Mouse (Mus musculus) left cerebral cortex, adult 11 months (tissue): ENCODE data around the gene Hist1h1e.

ENCODE experiments used
- DNase-seq: peaks from one replicate; pipeline ENCODE4 v3.0.0; 2022; ENCODE audit warnings: low spot score

The Hist1h1e gene

DNA sequence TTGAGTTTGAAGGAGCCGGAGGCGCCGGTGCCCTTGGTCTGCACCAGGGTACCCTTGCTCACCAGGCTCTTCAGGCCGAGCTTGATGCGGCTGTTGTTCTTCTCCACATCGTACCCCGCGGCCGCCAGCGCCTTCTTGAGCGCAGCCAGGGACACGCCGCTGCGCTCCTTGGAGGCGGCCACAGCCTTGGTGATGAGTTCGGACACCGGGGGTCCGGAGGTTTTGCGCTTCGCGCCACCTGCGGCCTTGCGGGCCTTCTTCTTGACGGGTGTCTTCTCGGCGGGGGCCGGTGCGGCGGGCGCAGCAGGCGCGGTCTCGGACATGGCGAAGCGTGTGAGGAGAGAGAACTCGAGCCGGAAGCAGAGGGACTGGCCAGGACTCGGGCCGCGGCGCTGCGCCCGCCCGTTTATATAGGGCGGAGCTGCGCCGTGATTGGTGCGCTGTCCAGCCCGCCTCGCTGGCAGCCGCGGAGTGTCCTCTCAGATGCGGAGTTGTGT is at the start of gene Hist1h1e:
Gene Hist1h1e (minus strand): TSS at position 384 of the 497 bp plus-strand sequence.
- peak; percentile 77 for DNase-seq

- no peak for DNase-seq
These were observed 40.2 kb upstream of the Hist1h1e start for GRCm38 (mm10) chr13:23662536-23662935.

- no peak for DNase-seq
These were observed 37.4 kb upstream of the Hist1h1e start for GRCm38 (mm10) chr13:23659636-23660366.

- no peak for DNase-seq
These were observed 8.3 kb upstream of the Hist1h1e start for GRCm38 (mm10) chr13:23630653-23631052.

- DNase-seq: no peak
These were observed 598 bp upstream of the Hist1h1e start for GRCm38 (mm10) chr13:23622861-23623450.

DNA sequence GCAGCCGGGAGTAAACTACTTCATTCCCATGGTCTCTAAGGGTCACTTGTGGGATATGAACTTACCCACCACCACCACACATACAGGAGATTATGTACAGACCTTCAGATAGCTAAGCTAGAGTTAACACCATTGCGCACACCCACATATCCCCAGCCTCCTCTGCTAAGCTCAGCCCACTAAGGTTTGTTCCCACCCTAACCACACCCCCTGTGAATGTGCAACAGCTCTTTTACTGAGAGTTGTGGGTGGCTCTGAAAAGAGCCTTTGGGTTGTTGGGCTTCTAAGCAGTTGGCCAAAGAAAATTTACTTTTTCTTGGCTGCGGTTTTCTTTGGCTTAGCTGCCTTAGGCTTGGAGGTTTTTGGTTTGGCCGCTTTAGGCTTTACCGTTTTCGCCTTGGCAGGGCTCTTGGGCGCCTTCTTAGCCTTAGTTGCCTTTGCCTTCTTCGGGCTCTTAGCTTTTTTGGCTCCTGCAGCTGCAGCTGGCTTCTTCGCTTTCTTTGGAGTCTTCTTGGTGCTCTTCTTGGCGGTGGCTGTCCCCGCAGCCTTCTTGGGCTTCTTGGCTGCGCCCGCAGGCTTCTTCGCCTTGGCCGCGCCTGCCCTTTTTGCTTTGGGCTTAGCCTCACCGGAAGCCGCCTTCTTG is 705 bp downstream of the Hist1h1e start:
- peak; percentile 68 for DNase-seq

DNA sequence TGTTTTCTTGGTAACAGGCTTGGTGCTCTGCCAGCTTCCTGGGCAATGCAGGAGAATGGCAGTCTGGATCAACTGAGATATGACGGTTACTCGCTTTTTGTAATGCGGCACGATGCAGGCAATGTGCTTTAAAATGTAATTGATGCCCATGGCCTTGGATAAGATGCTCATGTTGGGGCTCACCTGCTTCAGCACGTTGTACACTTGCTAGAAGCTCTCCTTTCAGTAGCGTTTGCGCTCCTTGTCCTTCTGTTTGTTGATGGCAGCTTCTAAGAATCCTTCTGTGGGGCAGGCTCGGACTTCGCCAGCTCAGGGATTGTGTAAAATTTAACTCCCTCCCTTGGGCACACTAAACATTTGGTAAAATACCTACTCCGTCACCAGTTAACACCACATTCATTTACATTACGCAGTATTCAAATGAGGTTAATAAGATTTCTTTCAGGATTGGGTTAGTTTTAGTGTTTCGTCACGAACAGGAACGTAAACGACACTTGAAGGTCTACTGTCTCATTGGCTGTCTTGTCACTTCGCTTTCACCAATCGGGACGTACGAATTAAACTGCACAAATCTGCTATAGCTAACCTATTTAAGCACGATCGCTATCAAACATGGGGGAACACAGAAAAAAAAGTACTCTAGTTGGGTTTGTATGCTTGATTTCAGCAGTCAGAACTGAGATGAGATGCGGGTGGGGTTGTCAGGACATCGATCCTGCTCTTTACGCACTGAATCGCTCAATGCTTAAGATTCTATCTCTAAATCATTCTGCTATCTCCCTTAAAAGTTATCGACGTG is 1.4 kb downstream of the Hist1h1e start, which contains the start of gene Hist1h2be:
Gene Hist1h2be (minus strand): TSS at position 392 of the 799 bp plus-strand sequence.
- DNase-seq: peak; percentile 78

DNA sequence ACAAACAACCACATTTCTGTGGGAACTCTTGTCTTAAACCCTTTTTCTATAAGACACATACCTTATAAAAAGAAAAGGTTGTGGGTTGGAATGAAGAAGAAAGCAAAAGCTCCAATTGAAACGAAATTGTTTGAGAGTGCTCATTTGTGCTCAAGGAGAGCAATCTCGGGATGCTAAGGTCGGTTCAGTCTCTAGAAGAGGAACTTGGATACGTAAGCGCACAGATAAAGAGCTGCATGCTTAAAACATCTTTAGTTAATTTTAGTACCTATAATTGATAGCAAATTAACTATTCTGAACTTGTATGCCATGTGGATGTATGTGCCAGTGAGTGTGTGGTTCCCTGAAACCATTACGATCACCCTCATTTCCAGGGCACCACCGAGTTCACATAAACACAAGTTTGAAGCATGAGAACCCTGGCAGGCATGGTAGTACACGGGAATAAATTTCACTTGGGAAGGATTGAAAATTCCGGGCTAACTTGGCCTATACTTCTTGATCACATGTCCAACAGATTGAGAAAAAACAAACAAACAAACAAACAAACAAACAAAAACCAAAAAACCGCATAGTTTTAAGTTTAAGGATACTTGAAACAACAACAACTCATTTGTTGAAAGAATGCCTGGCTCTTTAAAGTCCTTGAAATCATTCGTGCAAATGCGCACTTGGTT is 2.2 kb downstream of the Hist1h1e start:
- no peak for DNase-seq

DNA sequence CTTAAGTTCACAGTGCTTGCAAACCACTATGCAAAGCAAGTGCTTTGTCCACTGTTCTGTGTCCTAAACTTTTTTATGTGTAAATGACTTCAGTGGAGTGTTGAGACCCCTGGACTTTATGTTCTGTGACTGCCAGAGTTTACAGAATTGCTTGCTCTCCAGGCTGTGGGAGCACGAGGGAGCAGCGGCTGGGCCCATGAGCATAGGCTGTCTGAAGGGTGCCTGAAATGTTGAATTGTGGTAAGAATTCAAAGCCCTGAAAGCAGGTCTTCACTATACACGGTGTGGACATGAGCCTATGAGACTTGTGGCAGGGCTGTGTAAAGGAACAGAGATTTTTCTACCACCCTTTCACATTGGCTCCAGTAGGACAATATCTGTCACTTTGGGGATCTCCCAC is 10.7 kb downstream of the Hist1h1e start:
- no peak for DNase-seq

DNA sequence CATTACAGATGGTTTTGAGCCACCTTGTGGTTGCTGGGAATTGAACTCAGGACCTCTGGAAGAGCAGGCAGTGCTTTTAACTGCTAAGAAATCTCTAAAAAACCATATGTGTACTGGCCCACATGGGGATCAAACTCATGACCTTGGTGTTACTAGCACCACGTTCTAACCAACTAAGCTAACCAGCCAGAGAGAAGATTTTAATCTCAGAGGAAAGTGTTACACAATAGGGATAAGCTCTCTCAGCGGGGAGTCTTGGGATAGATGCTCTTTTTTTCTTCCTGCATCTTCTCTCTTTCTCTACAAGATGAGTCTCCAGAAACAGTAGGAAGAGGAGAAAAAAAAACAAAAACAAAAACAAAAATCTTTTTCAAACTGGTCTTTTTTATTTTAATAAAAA is 12.0 kb downstream of the Hist1h1e start:
- DNase-seq: no peak

GRCm38 (mm10) chr13:23609844-23610243 is 12.5 kb downstream of the Hist1h1e start:
- DNase-seq: no peak

DNA sequence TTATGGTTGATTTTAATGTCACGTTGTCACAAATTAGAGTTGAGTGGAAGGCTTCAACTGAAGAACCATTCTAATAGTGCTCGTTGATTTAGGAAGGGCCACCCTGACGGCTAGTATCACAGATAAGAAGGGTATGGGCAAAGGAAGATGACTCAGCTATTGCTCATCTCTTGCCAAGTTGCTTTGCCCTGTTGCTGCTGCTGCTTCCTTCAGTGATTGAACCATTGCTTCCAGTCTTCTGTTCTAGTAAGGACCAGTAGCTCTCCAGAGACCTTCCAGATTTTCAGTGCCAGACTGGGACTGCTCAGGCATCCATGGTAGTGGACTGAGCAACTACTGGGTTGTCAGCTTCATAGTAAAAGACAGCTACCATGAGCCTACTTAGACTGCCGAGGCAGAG is 13.1 kb downstream of the Hist1h1e start:
- DNase-seq: no peak

- DNase-seq: no peak
These were observed 17.3 kb downstream of the Hist1h1e start for GRCm38 (mm10) chr13:23605052-23605451.

DNA sequence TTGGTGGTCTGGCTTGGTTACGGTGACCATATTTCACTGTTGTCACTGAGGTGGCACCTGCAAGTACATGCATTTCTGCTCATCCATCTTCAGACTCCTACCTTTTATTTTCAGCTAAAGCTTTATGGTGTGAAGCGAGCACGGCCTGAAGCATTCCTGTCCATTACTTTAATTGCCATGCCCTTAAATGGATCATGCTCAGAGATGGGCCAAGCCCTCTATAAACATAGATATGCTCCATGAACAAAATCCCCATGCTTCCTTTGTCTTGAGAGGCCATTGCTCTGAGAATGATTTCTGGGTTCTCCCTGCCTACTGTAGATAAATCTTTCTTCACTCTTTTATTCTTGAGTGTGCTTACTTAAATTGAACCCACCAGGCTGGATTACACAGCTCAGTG is 17.9 kb downstream of the Hist1h1e start:
- DNase-seq: no peak

GRCm38 (mm10) chr13:23603182-23603699 is 19.1 kb downstream of the Hist1h1e start:
- DNase-seq: no peak

DNA sequence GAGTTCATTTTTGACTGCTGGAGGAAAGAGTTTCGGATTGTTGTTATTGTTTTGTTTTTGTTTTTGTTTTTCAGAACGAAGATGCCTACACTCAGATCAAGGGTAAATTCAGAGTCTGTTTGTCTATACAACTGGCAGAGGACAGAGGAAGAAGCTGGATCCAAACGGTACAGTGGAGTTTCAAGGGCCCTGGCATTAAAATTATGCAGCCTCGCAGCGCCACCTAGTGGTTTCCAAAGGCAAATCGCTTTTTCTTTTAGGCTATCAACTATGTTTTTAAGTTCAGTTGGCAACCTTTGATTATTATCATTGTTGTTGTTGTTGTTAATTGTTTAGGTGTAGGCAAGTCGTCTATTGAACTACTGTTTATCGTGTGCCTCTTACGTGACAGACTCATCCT is 24.4 kb downstream of the Hist1h1e start:
- no peak for DNase-seq

- no peak for DNase-seq
These were observed 26.6 kb downstream of the Hist1h1e start for GRCm38 (mm10) chr13:23595622-23596372.

- no peak for DNase-seq
These were observed 27.2 kb downstream of the Hist1h1e start for GRCm38 (mm10) chr13:23595185-23595584.

DNA sequence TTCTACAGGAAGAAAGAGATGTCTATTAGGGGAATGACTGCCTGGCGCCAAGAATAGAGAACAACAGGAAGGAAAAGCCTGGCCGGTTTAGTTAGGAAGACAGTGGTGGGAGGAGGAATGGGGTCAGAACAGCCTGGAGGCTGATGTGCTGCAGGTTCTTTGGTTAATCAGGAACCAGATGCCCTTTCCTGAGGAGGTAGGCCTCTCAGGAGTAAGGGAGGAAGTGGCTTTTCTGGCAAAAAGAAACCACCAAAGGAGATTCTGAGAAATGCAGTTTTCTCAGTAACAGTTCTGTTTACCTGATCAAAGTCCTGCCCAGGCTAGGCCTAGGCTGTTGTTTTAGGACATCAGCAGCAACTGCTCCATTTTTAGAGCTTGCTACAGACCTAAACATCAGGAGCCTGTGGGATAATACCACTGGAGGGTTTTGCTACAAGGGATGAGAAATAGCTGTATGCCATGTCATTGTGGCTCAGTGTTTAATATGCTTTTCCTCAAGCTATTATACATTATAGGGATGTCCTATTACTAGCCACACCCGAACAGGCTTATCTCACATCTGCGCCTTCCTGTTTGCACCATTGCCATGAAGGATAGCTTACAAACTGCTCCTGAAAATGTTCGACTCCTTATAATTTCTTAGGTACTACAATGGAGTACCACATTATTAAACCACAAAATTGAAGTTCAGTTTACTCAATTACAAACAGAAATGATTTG is 29.1 kb downstream of the Hist1h1e start:
- DNase-seq: no peak

GRCm38 (mm10) chr13:23592614-23593013 is 29.7 kb downstream of the Hist1h1e start:
- no peak for DNase-seq
